Mouse (Mus musculus) midbrain, embryonic 13.5 days (tissue): Measurements from ENCODE around the gene Mutyh. TPM values are rescaled to one million over a fixed set of nuclear protein-coding genes. Genes with fewer than 3 reads are reported as not detected.

Source experiments
- ATAC-seq: fragments of 200-750 bp; cut with Nextera tagmentation; 2 replicates; pipeline ENCODE4 v1.8.0; 2017; ENCODE audit warnings: mild to moderate bottlenecking, moderate TSS enrichment, moderate library complexity
- H3K27ac ChIP-seq: fragments of 300-500 bp; sonication (generic); 2 replicates; pipeline ENCODE4 v1.5.1; 2015; ENCODE audit warnings: inconsistent platforms, mild to moderate bottlenecking, moderate library complexity
- H3K27me3 ChIP-seq: fragments of 300-500 bp; sonication (generic); 2 replicates; pipeline ENCODE4 v1.6.1; 2015; ENCODE audit warnings: mild to moderate bottlenecking, inconsistent platforms
- H3K36me3 ChIP-seq: fragments of 300-500 bp; sonication (generic); 2 replicates; pipeline ENCODE4 v1.6.1; 2015; ENCODE audit warnings: mild to moderate bottlenecking, inconsistent platforms
- H3K4me1 ChIP-seq: fragments of 300-500 bp; sonication (generic); replicated peaks from 2 replicates; pipeline ENCODE4 v1.6.1; 2015; ENCODE audit warnings: inconsistent platforms
- H3K4me2 ChIP-seq: fragments of 300-500 bp; sonication (generic); replicated peaks from 2 replicates; pipeline ENCODE4 v1.6.1; 2015; ENCODE audit warnings: moderate library complexity, mild to moderate bottlenecking, inconsistent platforms
- H3K4me3 ChIP-seq: fragments of 300-500 bp; sonication (generic); replicated peaks from 2 replicates; pipeline ENCODE4 v1.5.1; 2015; ENCODE audit warnings: mild to moderate bottlenecking, inconsistent platforms
- H3K9ac ChIP-seq: fragments of 300-500 bp; sonication (generic); replicated peaks from 2 replicates; pipeline ENCODE4 v1.6.1; 2015; ENCODE audit warnings: mild to moderate bottlenecking, inconsistent platforms
- H3K9me3 ChIP-seq: fragments of 300-500 bp; sonication (generic); 2 replicates; pipeline ENCODE4 v1.6.1; 2016; ENCODE audit warnings: mild to moderate bottlenecking, inconsistent platforms
- WGBS: fragments of 180-500 bp; shearing (Covaris S2); methylation state at CpG from one replicate; pipeline ENCODE4 v1.1.7; 2015; 5-methylcytosine and 5-hydroxymethylcytosine counted together
- polyA plus RNA-seq: library from polyadenylated mRNA; unstranded; fragments of >200 nt; fragmentation: Nextera tagmentation; extraction: Ambion mirVana; gene quantifications from 2 replicates; pipeline ENCODE4 v1.2.1, GENCODE M21; 2015

Gene Mutyh
- polyA plus RNA-seq, 1 experiment from 2014 or later, result 10.2 TPM

GRCm38 (mm10) chr4:116788956-116789355, 18.6 kb upstream of the Mutyh start:
- Histone ChIP-seq H3K27ac (no peak overlapping the region), H3K27me3 (no peaks in the 10 kb centered on the region), H3K9me3 (0 out of 2 replicates have a peak, but pooled peaks cover 4% of the 10 kb centered on the region), H3K9ac (no peak overlapping the region), H3K36me3 (no peaks in the 10 kb centered on the region), H3K4me2 (no peak overlapping the region), H3K4me3 (no peak overlapping the region), H3K4me1 (no peaks in the 10 kb centered on the region)
- WGBS, result 3% methylated on average over 3 of the region's 3 CpGs
- 0 out of 2 replicates have a peak, but pooled peaks have one; percentile 55 for ATAC-seq

GRCm38 (mm10) chr4:116792453-116792852, 15.1 kb upstream of the Mutyh start:
- Histone ChIP-seq H3K4me1 (no peaks in the 10 kb centered on the region), H3K4me2 (no peak overlapping the region), H3K9ac (no peak overlapping the region), H3K27ac (no peak overlapping the region), H3K4me3 (no peak overlapping the region), H3K36me3 (no peaks in the 10 kb centered on the region), H3K9me3 (no peaks in the 10 kb centered on the region), H3K27me3 (no peaks in the 10 kb centered on the region)
- ATAC-seq, result no peak
- 85% methylated on average over 8 of the region's 8 CpGs for WGBS

GRCm38 (mm10) chr4:116794273-116794672, 13.2 kb upstream of the Mutyh start:
- H3K4me2 ChIP-seq, result no peak overlapping the region
- no peak for ATAC-seq
- H3K9me3 ChIP-seq, result no peaks in the 10 kb centered on the region
- no peaks in the 10 kb centered on the region for H3K4me1 ChIP-seq
- H3K27ac ChIP-seq, result no peak overlapping the region
- 66% methylated on average over 2 of the region's 2 CpGs for WGBS
- H3K9ac ChIP-seq, result no peak overlapping the region
- no peaks in the 10 kb centered on the region for H3K27me3 ChIP-seq
- H3K4me3 ChIP-seq, result no peak overlapping the region
- no peaks in the 10 kb centered on the region for H3K36me3 ChIP-seq

GRCm38 (mm10) chr4:116796442-116797110, 10.9 kb upstream of the Mutyh start:
- no peak overlapping the region for H3K4me3 ChIP-seq
- peaks cover 9% of the 10 kb centered on the region for H3K36me3 ChIP-seq
- ATAC-seq, result no peak
- H3K4me1 ChIP-seq, result no peaks in the 10 kb centered on the region
- H3K9me3 ChIP-seq, result no peaks in the 10 kb centered on the region
- H3K4me2 ChIP-seq, result no peak overlapping the region
- H3K27ac ChIP-seq, result no peak overlapping the region
- H3K27me3 ChIP-seq, result no peaks in the 10 kb centered on the region
- H3K9ac ChIP-seq, result no peak overlapping the region
- 82% methylated on average over 1 of the region's 1 CpGs for WGBS

GRCm38 (mm10) chr4:116799901-116800300, 7.6 kb upstream of the Mutyh start:
- H3K27ac ChIP-seq, result no peak overlapping the region
- no peaks in the 10 kb centered on the region for H3K9me3 ChIP-seq
- no peaks in the 10 kb centered on the region for H3K4me1 ChIP-seq
- H3K27me3 ChIP-seq, result no peaks in the 10 kb centered on the region
- no peak overlapping the region for H3K4me3 ChIP-seq
- no peak overlapping the region for H3K4me2 ChIP-seq
- H3K36me3 ChIP-seq, result peaks cover 41% of the 10 kb centered on the region
- no peak overlapping the region for H3K9ac ChIP-seq
- ATAC-seq, result no peak
- WGBS, result 38% methylated on average over 5 of the region's 5 CpGs

GRCm38 (mm10) chr4:116811012-116811411, 3.5 kb downstream of the Mutyh start:
- H3K36me3 ChIP-seq, result peaks cover 5% of the 10 kb centered on the region; the same call in 1 of the 2 replicates
- H3K4me1 ChIP-seq, result peaks cover 10% of the 10 kb centered on the region
- H3K4me2 ChIP-seq, result no peak overlapping the region
- no peak overlapping the region for H3K9ac ChIP-seq
- no peak overlapping the region for H3K27ac ChIP-seq
- no peak for ATAC-seq
- no peaks in the 10 kb centered on the region for H3K9me3 ChIP-seq
- no peaks in the 10 kb centered on the region for H3K27me3 ChIP-seq
- H3K4me3 ChIP-seq, result no peak overlapping the region
- 87% methylated on average over 3 of the region's 3 CpGs for WGBS

GRCm38 (mm10) chr4:116815276-116815675, 7.8 kb downstream of the Mutyh start:
- ATAC-seq, result no peak
- no peak overlapping the region for H3K4me2 ChIP-seq
- H3K9ac ChIP-seq, result no peak overlapping the region
- H3K27ac ChIP-seq, result no peak overlapping the region
- H3K36me3 ChIP-seq, result peaks cover 17% of the 10 kb centered on the region
- peaks cover 2% of the 10 kb centered on the region for H3K4me1 ChIP-seq
- 90% methylated on average over 5 of the region's 5 CpGs for WGBS
- no peaks in the 10 kb centered on the region for H3K9me3 ChIP-seq
- H3K27me3 ChIP-seq, result peaks cover 14% of the 10 kb centered on the region
- H3K4me3 ChIP-seq, result no peak overlapping the region

- WGBS, result 95% methylated on average over 6 of the region's 6 CpGs
- no peak overlapping the region for H3K9ac ChIP-seq
These were observed 10.0 kb downstream of the Mutyh start for GRCm38 (mm10) chr4:116817486-116817885.

GRCm38 (mm10) chr4:116819968-116820901, 12.7 kb downstream of the Mutyh start:
- H3K27ac ChIP-seq, result no peak overlapping the region
- H3K9ac ChIP-seq, result peak overlapping the region; percentile 64
- H3K4me3 ChIP-seq, result peak overlapping the region; percentile 48
- WGBS, result 23% methylated on average over 32 of the region's 32 CpGs
- no peaks in the 10 kb centered on the region for H3K9me3 ChIP-seq
- H3K4me1 ChIP-seq, result peaks cover 23% of the 10 kb centered on the region
- peaks cover 17% of the 10 kb centered on the region for H3K36me3 ChIP-seq
- ATAC-seq, result no peak; the same call in 1 of the 2 replicates
- H3K4me2 ChIP-seq, result peak overlapping the region; percentile 88
- peaks cover 39% of the 10 kb centered on the region for H3K27me3 ChIP-seq

More at GRCm38 (mm10) chr4:116817486-116817885, 10.0 kb downstream of the Mutyh start:
- H3K4me2 ChIP-seq, result no peak overlapping the region
- peaks cover 33% of the 10 kb centered on the region for H3K27me3 ChIP-seq
- no peak overlapping the region for H3K4me3 ChIP-seq
- H3K27ac ChIP-seq, result no peak overlapping the region
- H3K9me3 ChIP-seq, result no peaks in the 10 kb centered on the region
- no peak for ATAC-seq
- H3K4me1 ChIP-seq, result peaks cover 15% of the 10 kb centered on the region
- peaks cover 17% of the 10 kb centered on the region for H3K36me3 ChIP-seq

GRCm38 (mm10) chr4:116820902-116821693, 13.6 kb downstream of the Mutyh start:
- Histone ChIP-seq H3K36me3 (peaks cover 12% of the 10 kb centered on the region), H3K9me3 (no peaks in the 10 kb centered on the region), H3K4me3 (peak overlapping the region; percentile 48), H3K4me2 (peak overlapping the region; percentile 88), H3K9ac (peak overlapping the region; percentile 64), H3K27me3 (peaks cover 39% of the 10 kb centered on the region), H3K4me1 (peaks cover 28% of the 10 kb centered on the region), H3K27ac (no peak overlapping the region)
- peak; percentile 75 for ATAC-seq
- WGBS, result under 1% methylated on average over 51 of the region's 51 CpGs

- Histone ChIP-seq H3K4me3 (peak within 1 kb of the TSS; percentile 48), H3K4me2 (peak within 1 kb of the TSS; percentile 88), H3K36me3 (peaks cover 6% of the 10 kb centered on the region), H3K4me1 (peaks cover 28% of the 10 kb centered on the region), H3K9me3 (no peaks in the 10 kb centered on the region), H3K27ac (no peak within 1 kb of the TSS), H3K27me3 (peaks cover 39% of the 10 kb centered on the region), H3K9ac (peak within 1 kb of the TSS; percentile 64)
- 11% methylated on average over 9 of the region's 9 CpGs for WGBS
- no peak for ATAC-seq
These were observed 14.1 kb downstream of the Mutyh start, which contains the start of gene Hpdl for GRCm38 (mm10) chr4:116821694-116822016. Gene Hpdl, minus strand, starts transcription at chr4:116821707.
